Mouse (Mus musculus): ENCODE data around the gene Usp5.

Gene Usp5

DNA sequence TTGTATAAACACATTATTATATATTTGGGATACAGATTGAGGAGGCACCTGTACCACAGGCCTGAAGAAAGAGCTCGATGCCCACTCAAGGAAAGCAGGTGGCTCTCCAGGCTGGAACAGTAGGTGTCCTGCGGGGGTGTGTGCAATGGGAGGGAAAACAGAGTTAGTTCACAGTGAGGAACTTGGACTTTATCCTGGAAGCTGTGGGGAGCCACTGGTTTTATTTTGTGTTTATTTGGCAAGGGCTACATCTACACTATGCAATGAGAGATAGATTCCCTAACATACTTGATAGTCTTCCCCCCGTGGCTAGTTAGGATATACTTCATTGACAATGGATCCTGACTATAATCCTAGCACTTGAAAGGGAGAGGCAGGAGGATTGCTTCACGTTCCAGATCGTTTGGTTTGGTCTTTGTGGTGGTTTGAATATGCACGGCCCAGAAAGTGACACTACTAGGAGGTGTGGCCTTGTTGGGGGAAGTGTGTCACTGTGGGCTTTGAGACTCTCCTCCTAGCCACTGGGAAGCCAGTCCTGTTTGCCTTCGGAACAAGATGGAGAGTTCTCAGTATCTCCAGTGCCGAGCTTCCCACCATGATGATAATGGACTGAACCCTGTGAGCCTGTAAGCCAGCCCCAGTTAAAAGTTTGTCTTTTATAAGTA lies 42.4 kb downstream of the Usp5 start:
- DNase-seq (ENCODE audit: low spot score), result no peak

GRCm38 (mm10) chr6:124782436-124782835 lies 46.8 kb downstream of the Usp5 start:
- no peak for DNase-seq (ENCODE audit: low spot score)

DNA sequence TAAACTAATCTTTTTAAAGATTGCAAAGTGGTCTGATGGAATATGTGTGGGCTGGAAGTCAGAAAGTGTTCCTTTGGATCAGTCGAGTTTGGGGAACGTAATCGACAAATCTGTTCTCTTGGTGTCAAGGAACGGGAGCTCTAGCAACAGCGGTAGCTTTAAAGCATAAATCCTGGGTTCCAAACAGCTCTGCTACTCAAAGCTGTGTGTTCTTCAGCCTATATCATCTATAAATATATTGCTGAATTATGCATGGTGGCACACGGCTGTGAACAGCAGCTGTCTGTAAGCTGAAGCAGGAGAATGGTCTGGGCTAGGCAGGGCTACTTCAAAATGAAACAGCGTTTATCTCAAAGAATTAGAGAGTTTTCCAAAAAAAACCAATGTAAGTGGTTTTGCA lies 48.4 kb downstream of the Usp5 start:
- no peak for DNase-seq (ENCODE audit: low spot score)

- DNase-seq (ENCODE audit: low spot score), result no peak
Measured at GRCm38 (mm10) chr6:124779984-124780416, 49.3 kb downstream of the Usp5 start.

DNA sequence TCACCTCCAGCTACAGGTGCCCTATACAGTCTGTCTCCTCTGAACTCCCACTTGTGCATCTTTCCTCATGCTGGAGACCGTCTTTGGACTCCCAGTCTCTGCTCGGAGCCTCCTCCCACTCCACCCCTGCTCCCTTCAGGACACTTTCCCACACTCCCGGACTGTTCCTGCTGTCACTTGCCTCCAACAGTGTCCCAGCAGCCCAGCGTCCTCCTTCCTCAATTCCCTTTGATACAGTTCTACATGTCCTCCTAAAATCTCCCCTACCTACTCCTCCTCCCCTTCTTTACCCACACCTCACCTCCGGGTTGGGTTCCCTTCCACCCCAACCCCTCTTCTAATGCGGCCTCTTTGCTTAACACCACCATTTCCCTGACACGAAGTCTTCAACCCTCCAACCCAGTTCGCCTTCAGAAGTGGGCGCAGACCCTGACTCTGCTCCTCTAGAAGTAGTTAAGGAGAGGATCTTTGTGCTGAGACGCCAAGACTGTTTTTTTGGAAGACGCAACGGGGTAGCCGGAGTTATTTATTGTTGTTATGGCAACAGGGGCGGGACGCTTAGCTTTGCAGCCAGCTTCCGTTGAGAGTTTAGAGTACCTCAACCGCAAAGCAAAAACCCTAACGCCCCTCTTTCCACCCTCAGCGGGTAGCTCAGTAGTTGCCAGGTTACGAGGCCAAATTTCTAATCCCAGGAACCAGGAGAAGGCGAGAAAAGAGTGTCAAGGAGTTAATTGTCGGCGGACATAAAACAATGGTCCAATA lies 49.9 kb downstream of the Usp5 start, which contains the start of gene Lrrc23:
Gene Lrrc23, minus strand, starts transcription at position 506 of the 762 bp plus-strand sequence.
- DNase-seq (ENCODE audit: low spot score), result no peak

DNA sequence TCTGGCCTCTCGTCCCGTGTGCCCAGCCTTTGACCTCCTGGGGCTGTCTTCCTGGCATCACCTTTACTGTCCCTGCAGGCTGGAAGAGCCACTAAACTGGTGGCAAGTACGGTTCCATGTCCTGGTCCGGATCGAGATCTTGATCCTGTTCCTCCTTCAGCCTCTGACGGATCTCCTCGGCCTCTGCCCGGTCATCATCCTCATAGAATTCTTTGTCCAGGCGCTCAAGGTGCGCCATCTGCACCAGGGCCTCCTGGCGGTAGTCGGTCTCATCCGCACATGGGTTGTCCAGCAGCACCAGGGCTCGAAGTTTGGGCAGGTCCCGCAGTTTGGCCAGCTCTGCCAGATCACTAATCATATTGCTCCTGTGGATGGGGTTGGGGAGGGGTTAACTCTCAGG lies 58.8 kb downstream of the Usp5 start:
- DNase-seq (ENCODE audit: low spot score), result no peak

GRCm38 (mm10) chr6:124770013-124770412 lies 59.3 kb downstream of the Usp5 start:
- no peak for DNase-seq (ENCODE audit: low spot score)

- DNase-seq (ENCODE audit: low spot score), result no peak
Measured at GRCm38 (mm10) chr6:124769101-124769765, 60.1 kb downstream of the Usp5 start, which contains the start of gene Eno2. Gene Eno2, minus strand, starts transcription at chr6:124769673.

- DNase-seq (ENCODE audit: low spot score), result no peak
Measured at GRCm38 (mm10) chr6:124768704-124769044, 60.6 kb downstream of the Usp5 start.

- DNase-seq (ENCODE audit: low spot score), result no peak
Measured at GRCm38 (mm10) chr6:124767920-124768703, 61.2 kb downstream of the Usp5 start.

DNA sequence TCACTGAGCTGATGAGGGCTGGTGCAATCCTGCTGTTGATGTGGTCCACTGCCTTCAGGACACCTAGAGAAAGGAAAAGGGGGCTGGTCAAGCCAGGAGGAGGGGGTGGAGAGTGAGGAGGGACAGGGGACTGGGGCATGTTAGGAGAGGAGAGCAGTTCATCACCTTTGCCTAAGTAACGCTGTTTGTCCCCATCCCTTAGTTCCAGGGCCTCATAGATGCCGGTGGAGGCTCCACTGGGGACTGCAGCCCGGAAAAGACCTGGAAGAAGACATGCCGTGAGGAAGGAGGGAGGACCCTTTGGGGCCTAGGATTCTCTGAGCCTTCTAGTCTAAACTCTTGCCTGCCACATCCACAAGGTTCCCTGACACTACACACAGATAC lies 61.8 kb downstream of the Usp5 start:
- DNase-seq (ENCODE audit: low spot score), result no peak

DNA sequence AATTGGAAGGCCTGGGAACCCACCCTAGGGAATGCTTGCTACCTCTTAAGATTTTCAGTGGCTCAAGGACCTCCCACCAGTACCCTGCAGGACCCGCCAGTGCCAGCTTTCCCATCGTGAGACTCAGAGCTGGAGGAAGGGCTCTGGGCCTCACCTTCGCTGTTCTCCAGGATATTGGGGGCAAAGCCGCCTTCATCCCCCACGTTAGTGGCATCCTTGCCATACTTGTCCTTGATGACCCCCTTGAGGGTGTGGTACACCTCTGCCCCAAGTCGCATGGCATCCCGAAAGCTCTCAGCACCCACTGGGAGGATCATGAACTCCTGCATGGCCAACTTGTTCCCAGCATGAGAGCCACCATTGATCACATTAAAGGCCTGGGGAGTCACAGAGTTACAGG lies 63.3 kb downstream of the Usp5 start:
- no peak for DNase-seq (ENCODE audit: low spot score)

Measured in ovary, adult 18-20 months (tissue).